Mouse (Mus musculus): ENCODE measurements around the gene Rgs21.

Gene Rgs21

GRCm38 (mm10) chr1:144567567-144567966 lies at the start of gene Rgs21:
TSS of gene Rgs21 (minus strand) at chr1:144567667.
- no peak for DNase-seq

GRCm38 (mm10) chr1:144604071-144604470 lies 36.6 kb upstream of the Rgs21 start:
- DNase-seq, result no peak

- no peak for DNase-seq
Observed at GRCm38 (mm10) chr1:144602987-144603386, 35.5 kb upstream of the Rgs21 start.

- DNase-seq, result no peak
Observed at GRCm38 (mm10) chr1:144579321-144579720, 11.9 kb upstream of the Rgs21 start.

GRCm38 (mm10) chr1:144572972-144573371 lies 5.5 kb upstream of the Rgs21 start:
- DNase-seq, result no peak

GRCm38 (mm10) chr1:144569905-144570304 lies 2.4 kb upstream of the Rgs21 start:
- no peak for DNase-seq

GRCm38 (mm10) chr1:144545142-144545541 lies 22.3 kb downstream of the Rgs21 start:
- no peak for DNase-seq

GRCm38 (mm10) chr1:144544497-144544961 lies 22.9 kb downstream of the Rgs21 start:
- DNase-seq, result no peak

GRCm38 (mm10) chr1:144531746-144532145 lies 35.7 kb downstream of the Rgs21 start:
- no peak for DNase-seq

- DNase-seq, result no peak
Observed at GRCm38 (mm10) chr1:144517878-144518426, 49.5 kb downstream of the Rgs21 start.

GRCm38 (mm10) chr1:144502241-144502640 lies 65.2 kb downstream of the Rgs21 start:
- DNase-seq, result no peak

- no peak for DNase-seq
Observed at GRCm38 (mm10) chr1:144500423-144500822, 67.0 kb downstream of the Rgs21 start.

GRCm38 (mm10) chr1:144499719-144500118 lies 67.7 kb downstream of the Rgs21 start:
- DNase-seq, result no peak

GRCm38 (mm10) chr1:144498725-144499124 lies 68.7 kb downstream of the Rgs21 start:
- no peak for DNase-seq

GRCm38 (mm10) chr1:144498051-144498450 lies 69.4 kb downstream of the Rgs21 start:
- no peak for DNase-seq

GRCm38 (mm10) chr1:144493336-144493735 lies 74.1 kb downstream of the Rgs21 start:
- DNase-seq, result no peak

- no peak for DNase-seq
Observed at GRCm38 (mm10) chr1:144488223-144488835, 79.1 kb downstream of the Rgs21 start.

Data from kidney, postnatal 36 days (tissue).